Mouse (Mus musculus): ENCODE results near the gene Sppl3. TPM values are rescaled to one million over a fixed set of nuclear protein-coding genes. Genes with fewer than 3 reads are reported as not detected.

Sppl3 gene
- total RNA-seq, 2 experiments from 2014 or later: 19.6 to 20.3 TPM

- no peak for DNase-seq
Measured at GRCm38 (mm10) chr5:114997327-114997726, 13.6 kb upstream of the Sppl3 start.

GRCm38 (mm10) chr5:115000503-115000902 lies 10.4 kb upstream of the Sppl3 start:
- no peak for DNase-seq

GRCm38 (mm10) chr5:115001464-115001863 lies 9.5 kb upstream of the Sppl3 start:
- peak; percentile 19 for DNase-seq

GRCm38 (mm10) chr5:115002781-115003180 lies 8.2 kb upstream of the Sppl3 start:
- DNase-seq: peak; percentile 44

GRCm38 (mm10) chr5:115003224-115003873 lies 7.6 kb upstream of the Sppl3 start:
- DNase-seq: no peak

- DNase-seq: no peak
Measured at GRCm38 (mm10) chr5:115007768-115008167, 3.2 kb upstream of the Sppl3 start.

- DNase-seq: no peak
Measured at GRCm38 (mm10) chr5:115008307-115008706, 2.6 kb upstream of the Sppl3 start.

- no peak for DNase-seq
Measured at GRCm38 (mm10) chr5:115009143-115009542, 1.8 kb upstream of the Sppl3 start.

- no peak for DNase-seq
Measured at GRCm38 (mm10) chr5:115009961-115010360, 976 bp upstream of the Sppl3 start.

- no peak for DNase-seq
Measured at GRCm38 (mm10) chr5:115011217-115011518, 231 bp downstream of the Sppl3 start.

- peak; percentile 60 for DNase-seq
Measured at GRCm38 (mm10) chr5:115011519-115012261, 753 bp downstream of the Sppl3 start.

GRCm38 (mm10) chr5:115013436-115013835 lies 2.5 kb downstream of the Sppl3 start:
- DNase-seq: no peak

- no peak for DNase-seq
Measured at GRCm38 (mm10) chr5:115014570-115014969, 3.6 kb downstream of the Sppl3 start.

GRCm38 (mm10) chr5:115015121-115015520 lies 4.2 kb downstream of the Sppl3 start:
- DNase-seq: no peak

GRCm38 (mm10) chr5:115018270-115018669 lies 7.3 kb downstream of the Sppl3 start:
- DNase-seq: no peak

- DNase-seq: no peak
Measured at GRCm38 (mm10) chr5:115018813-115019212, 7.9 kb downstream of the Sppl3 start.

- DNase-seq: no peak
Measured at GRCm38 (mm10) chr5:115022021-115022420, 11.1 kb downstream of the Sppl3 start.

- no peak for DNase-seq
Measured at GRCm38 (mm10) chr5:115026170-115026569, 15.2 kb downstream of the Sppl3 start.

- no peak for DNase-seq
Measured at GRCm38 (mm10) chr5:115027109-115027508, 16.2 kb downstream of the Sppl3 start.

GRCm38 (mm10) chr5:115028920-115029319 lies 18.0 kb downstream of the Sppl3 start:
- DNase-seq: no peak

GRCm38 (mm10) chr5:115029509-115029908 lies 18.6 kb downstream of the Sppl3 start:
- DNase-seq: no peak

GRCm38 (mm10) chr5:115031576-115031975 lies 20.6 kb downstream of the Sppl3 start:
- DNase-seq: no peak

- no peak for DNase-seq
Measured at GRCm38 (mm10) chr5:115032620-115033019, 21.7 kb downstream of the Sppl3 start.

- no peak for DNase-seq
Measured at GRCm38 (mm10) chr5:115035217-115035616, 24.3 kb downstream of the Sppl3 start.

Measured in gastrocnemius, postnatal 25 days (tissue).